Mouse (Mus musculus): ENCODE measurements around the gene Trafd1. TPM values are rescaled to one million over a fixed set of nuclear protein-coding genes. Genes with fewer than 3 reads are reported as not detected.

Trafd1 gene
- 53.2 TPM for total RNA-seq (2023)

DNA sequence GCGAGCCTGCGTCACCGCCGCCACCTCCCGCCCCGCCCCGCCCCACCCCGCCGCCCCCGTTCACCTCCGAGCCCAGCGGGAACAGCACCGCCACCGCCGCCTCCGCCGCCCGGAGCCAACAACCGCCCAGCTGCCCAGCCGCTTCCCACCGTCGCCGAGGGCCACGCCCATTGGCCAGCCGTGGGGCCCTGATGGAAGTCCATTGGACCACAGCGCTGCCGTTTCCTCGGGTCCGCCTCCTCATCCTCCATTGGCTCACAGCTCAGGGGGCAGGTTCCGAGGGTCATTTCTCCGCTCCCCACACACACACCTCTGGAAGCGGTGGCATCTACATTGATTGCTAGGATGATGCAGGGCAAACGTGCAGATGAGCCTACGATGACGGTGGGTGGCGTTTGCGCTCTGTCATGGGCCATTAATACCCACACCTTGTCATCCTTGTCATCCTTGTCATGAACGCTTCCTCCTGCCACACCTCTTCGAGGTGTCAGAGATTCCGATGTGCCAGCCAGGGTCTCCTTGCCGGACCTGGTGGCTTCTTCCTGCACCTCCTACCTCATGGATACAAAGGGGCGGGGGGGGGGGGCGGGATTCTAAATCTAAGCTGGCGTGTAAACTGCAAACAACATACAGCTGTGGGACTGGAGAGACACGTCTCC lies at the start of gene Trafd1:
Gene Trafd1, minus strand, starts transcription at position 172 of the 659 bp plus-strand sequence.

DNA sequence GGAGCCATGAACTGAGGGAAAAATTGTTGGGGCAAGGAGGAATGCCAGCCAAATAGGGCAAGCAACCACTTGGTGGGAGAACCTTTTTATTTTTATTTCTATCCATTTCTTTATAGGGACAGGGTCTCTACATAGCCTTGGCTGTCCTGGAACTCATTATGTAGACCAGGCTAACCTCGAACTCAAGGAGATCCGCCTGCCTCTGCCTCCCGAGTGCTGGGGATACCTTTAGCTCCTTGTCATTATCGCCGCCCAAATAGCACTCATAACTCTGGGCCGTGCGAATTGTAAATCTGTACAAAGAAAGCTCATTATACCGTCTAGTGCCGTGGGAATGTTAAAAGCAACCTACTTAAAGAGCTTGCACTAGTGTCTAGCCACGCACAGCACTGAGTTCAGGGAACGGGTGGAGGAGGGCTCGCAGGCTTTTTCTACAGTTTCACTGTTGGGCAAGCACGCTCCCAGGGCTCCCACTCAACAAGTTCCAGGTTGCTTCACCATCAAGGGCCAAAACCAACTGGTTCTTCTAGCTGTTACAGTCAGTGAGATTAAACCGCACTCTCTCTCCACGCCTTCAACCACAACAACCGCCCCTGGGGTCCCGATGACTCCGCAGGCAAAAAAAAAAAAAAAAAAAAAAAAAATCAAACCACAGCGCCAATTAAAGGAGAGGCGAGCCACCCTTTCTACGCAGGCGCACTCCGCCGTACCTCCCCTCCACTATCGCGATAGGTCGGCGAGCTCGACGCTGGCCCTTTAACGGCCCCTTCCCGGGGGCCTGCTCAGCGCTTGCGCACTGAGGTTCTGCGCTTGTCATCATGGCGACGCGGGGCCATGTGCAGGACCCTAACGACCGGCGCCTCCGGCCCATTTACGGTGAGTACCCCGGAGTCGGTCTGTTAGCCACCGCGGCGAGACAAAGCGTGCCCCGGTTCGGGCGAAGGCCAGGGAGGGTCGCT lies 12.0 kb upstream of the Trafd1 start, which contains the start of gene Naa25:
Gene Naa25, plus strand, starts transcription at position 750 of the 959 bp plus-strand sequence.

Other genes with a start within 250 kb of the Trafd1 start
- 33.8 TPM for gene Ptpn11, start 194.2 kb downstream of the Trafd1 start, total RNA-seq (2023)
- gene Rpl6, start 181.2 kb downstream of the Trafd1 start, total RNA-seq (2023): 2,234 TPM
- gene Hectd4, start 165.4 kb downstream of the Trafd1 start, total RNA-seq (2023): 71.8 TPM
- 32.2 TPM for gene Naa25, start 12.3 kb upstream of the Trafd1 start, total RNA-seq (2023)
- 0.76 TPM for gene Tmem116, start 66.3 kb upstream of the Trafd1 start, total RNA-seq (2023)
- gene Erp29, start 66.9 kb upstream of the Trafd1 start, total RNA-seq (2023): 76.0 TPM
- not detected for gene Adam1b, start 117.8 kb upstream of the Trafd1 start, total RNA-seq (2023)
- 7.4 TPM for gene Adam1a, start 159.8 kb upstream of the Trafd1 start, total RNA-seq (2023)
- 1.4 TPM for gene Gm42878, start 159.8 kb upstream of the Trafd1 start, total RNA-seq (2023)
- gene Mapkapk5, start 160.3 kb upstream of the Trafd1 start, total RNA-seq (2023): 97.8 TPM
- gene Aldh2, start 208.2 kb upstream of the Trafd1 start, total RNA-seq (2023): 97.0 TPM
- 5.2 TPM for gene Acad12, start 233.3 kb upstream of the Trafd1 start, total RNA-seq (2023)